Mouse (Mus musculus) hindbrain, embryonic 10.5 days (tissue): Measurements from ENCODE around the gene Kirrel2. TPM values are rescaled to one million over a fixed set of nuclear protein-coding genes. Genes with fewer than 3 reads are reported as not detected.
A peak's percentile ranks its signal among the peaks of the same experiment; 100 is the strongest.

Experiments
- DNase-seq: peaks from one replicate; pipeline ENCODE4 v3.0.0-alpha.2; 2017; ENCODE audit warnings: low spot score
- H3K27ac ChIP-seq: fragments of 300-500 bp; sonication (generic); 2 replicates; pipeline ENCODE4 v1.5.1; 2016; ENCODE audit warnings: mild to moderate bottlenecking, moderate library complexity
- H3K27me3 ChIP-seq: fragments of 300-500 bp; sonication (generic); 2 replicates; pipeline ENCODE4 v1.6.1; 2016; ENCODE audit warnings: mild to moderate bottlenecking; ENCODE audit not compliant: poor library complexity, insufficient read depth, severe bottlenecking
- H3K36me3 ChIP-seq: fragments of 300-500 bp; sonication (generic); 2 replicates; pipeline ENCODE4 v1.6.1; 2016; ENCODE audit warnings: mild to moderate bottlenecking, moderate library complexity
- H3K4me1 ChIP-seq: fragments of 300-500 bp; sonication (generic); replicated peaks from 2 replicates; pipeline ENCODE4 v1.6.1; 2016; ENCODE audit warnings: mild to moderate bottlenecking
- H3K4me3 ChIP-seq: fragments of 300-500 bp; sonication (generic); 2 replicates; pipeline ENCODE4 v1.5.1; 2016; ENCODE audit warnings: mild to moderate bottlenecking, moderate library complexity
- H3K9me3 ChIP-seq: fragments of 300-500 bp; sonication (generic); 2 replicates; pipeline ENCODE4 v1.6.1; 2016; ENCODE audit warnings: mild to moderate bottlenecking, moderate library complexity
- WGBS: fragments of 180-500 bp; shearing (Covaris S2); methylation state at CpG from one replicate; pipeline ENCODE4 v1.1.7; 2016; 5-methylcytosine and 5-hydroxymethylcytosine counted together
- polyA plus RNA-seq: library from polyadenylated mRNA; unstranded; fragments of >200 nt; fragmentation: Nextera tagmentation; extraction: Ambion mirVana; gene quantifications from 2 replicates; pipeline ENCODE4 v1.2.1, GENCODE M21; 2016

Gene Kirrel2
- polyA plus RNA-seq, 1 experiment from 2014 or later = 35.0 TPM

DNA sequence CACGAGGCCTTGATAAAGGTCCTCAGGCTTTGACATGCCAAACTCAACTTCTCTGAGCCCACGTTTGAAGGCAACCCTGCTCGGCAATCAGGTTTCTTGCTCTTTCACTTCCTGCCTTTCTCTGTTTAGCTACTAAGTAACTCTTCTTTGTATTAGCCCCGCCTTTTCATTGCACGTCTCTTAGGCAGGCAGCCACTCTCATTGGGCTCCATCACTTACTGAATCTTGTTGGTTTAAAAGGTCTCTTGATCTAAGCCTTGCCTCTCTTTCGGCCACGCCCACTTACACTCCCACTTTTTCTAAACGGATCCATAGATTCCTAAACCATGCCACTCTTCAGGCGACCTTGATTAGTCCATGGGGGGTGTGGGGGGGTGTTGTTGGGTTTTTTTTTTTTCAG lies 13.8 kb downstream of the Kirrel2 start:
- Histone ChIP-seq H3K27ac (no peak overlapping the region), H3K4me3 (peak overlapping the region; percentile 79), H3K9me3 (peaks cover 21% of the 10 kb centered on the region; the same call in 1 of the 2 replicates), H3K27me3 (peaks cover 73% of the 10 kb centered on the region), H3K36me3 (peaks cover 45% of the 10 kb centered on the region), H3K4me1 (peaks cover 31% of the 10 kb centered on the region)
- WGBS = 23% methylated on average over 9 of the region's 9 CpGs
- DNase-seq = no peak

DNA sequence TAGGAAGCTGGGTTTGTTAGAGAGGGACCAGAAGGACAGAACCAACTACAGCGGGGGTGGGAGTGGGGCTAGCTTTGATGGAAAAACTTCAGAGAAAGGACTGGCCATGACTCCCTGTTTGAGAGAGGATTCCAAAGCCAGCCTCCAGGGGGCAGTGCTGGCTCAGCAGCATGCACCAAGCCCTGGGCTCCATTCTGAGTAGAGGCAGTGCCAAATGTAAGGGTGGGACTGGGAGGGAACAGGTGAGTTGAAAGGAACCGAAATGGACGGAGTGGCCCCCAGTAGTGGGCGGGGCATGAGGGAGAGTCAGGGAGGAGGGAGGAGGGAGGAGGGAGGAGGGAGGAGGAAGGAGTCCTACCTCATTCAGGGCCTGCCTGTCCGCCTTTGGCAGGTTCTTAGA lies 16.8 kb downstream of the Kirrel2 start:
- DNase-seq = peak; percentile 55
- H3K4me1 ChIP-seq = peaks cover 31% of the 10 kb centered on the region
- H3K36me3 ChIP-seq = peaks cover 63% of the 10 kb centered on the region
- H3K27me3 ChIP-seq = peaks cover 81% of the 10 kb centered on the region
- H3K4me3 ChIP-seq = no peak overlapping the region
- no peaks in the 10 kb centered on the region for H3K9me3 ChIP-seq
- 17% methylated on average over 5 of the region's 5 CpGs for whole genome bisulfite sequencing
- no peak overlapping the region for H3K27ac ChIP-seq

DNA sequence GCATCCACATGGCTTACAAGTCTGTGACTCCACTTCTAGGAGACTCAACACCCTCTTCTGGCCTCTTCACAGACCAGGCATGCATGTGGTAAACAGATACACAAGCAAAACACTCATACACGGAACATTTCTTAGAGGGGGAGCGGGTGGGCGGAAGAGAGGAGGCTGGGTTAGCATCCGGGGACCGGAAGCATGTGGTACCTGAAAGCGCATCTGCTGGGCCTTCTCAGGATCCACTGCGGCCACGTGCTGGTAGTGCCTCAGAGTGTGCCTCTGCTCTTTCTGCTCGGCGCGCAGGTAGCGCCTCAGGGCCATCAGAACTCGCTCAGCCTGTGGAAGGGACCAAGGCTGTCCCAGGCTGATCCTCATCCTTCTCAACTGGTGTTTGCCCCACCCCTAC lies 17.8 kb downstream of the Kirrel2 start:
- Histone ChIP-seq H3K4me1 (peaks cover 21% of the 10 kb centered on the region), H3K9me3 (no peaks in the 10 kb centered on the region), H3K27ac (no peak overlapping the region), H3K27me3 (peaks cover 78% of the 10 kb centered on the region), H3K4me3 (no peak overlapping the region), H3K36me3 (peaks cover 73% of the 10 kb centered on the region)
- DNase-seq = no peak
- 78% methylated on average over 13 of the region's 13 CpGs for whole genome bisulfite sequencing

DNA sequence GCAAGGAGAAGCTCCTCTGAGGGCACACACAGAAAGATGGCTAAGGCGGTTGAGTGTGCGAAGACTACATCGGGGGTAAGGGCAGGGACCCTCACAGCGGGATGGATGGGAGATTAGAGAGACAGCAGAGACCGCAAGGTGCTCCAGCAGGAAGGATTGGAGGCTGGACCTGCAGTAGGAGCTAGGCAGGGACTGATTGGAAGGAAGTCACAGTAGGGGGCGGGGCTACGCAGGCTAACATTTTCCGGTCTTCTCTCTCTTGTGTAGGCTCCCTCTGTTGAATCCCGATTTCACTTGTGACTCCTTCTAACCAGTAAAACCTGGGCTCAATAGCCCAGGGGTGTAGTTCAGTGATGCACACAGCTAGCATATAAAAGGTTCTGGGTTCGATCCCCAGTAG lies 20.6 kb downstream of the Kirrel2 start:
- peaks cover 60% of the 10 kb centered on the region for H3K36me3 ChIP-seq
- H3K27me3 ChIP-seq = peaks cover 50% of the 10 kb centered on the region
- 10% methylated on average over 10 of the region's 10 CpGs for WGBS
- H3K27ac ChIP-seq = no peak overlapping the region
- H3K4me1 ChIP-seq = 0 out of 2 replicates have a peak, but pooled peaks cover 3% of the 10 kb centered on the region
- DNase-seq = no peak
- no peaks in the 10 kb centered on the region for H3K9me3 ChIP-seq
- no peak overlapping the region for H3K4me3 ChIP-seq

DNA sequence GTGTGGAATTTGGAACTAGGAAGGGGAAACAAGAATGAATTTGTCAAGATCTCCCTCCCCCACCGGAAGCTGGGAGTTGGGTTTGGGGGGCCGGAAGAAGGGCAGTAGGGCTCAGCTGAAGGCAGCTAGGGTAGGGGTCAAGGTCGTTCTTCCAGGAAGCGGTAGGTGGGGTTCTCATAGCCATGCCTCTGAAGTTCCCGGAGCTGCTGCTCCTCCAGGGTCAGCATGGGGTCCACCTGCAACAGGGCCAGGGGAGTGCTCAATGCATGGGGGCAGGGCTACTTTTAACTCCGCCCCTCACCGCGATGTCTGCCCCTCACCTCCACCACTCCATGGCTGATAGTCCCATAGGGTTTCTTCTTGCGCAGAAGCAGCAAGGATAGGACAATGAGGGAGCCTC lies 22.3 kb downstream of the Kirrel2 start:
- WGBS = 45% methylated on average over 9 of the region's 9 CpGs
- H3K9me3 ChIP-seq = no peaks in the 10 kb centered on the region
- DNase-seq = no peak
- H3K4me3 ChIP-seq = no peak overlapping the region
- H3K4me1 ChIP-seq = 0 out of 2 replicates have a peak, but pooled peaks cover 3% of the 10 kb centered on the region
- no peak overlapping the region for H3K27ac ChIP-seq
- H3K27me3 ChIP-seq = peaks cover 35% of the 10 kb centered on the region
- peaks cover 46% of the 10 kb centered on the region for H3K36me3 ChIP-seq

DNA sequence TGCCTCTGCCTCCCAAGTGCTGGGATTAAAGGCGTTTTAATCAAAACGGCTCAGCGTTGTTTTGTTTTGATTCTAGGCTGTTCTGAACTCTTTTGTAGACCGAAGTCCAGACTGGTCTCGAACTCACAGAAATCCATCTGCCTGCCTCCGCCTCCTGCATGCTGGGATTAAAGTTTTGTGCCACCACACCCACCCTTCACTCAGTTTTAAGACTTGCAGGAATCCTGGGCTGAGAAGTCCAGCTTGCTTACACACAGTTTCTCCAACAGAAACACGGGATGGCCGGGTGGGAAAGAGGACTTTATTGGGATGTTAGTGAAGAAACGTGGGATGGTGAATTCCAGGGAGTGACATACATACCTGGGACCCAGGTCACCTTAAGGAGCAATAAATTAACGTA lies 22.8 kb downstream of the Kirrel2 start:
- 0 out of 2 replicates have a peak, but pooled peaks cover 3% of the 10 kb centered on the region for H3K4me1 ChIP-seq
- H3K9me3 ChIP-seq = no peaks in the 10 kb centered on the region
- WGBS = 70% methylated on average over 10 of the region's 10 CpGs
- H3K27me3 ChIP-seq = peaks cover 30% of the 10 kb centered on the region
- DNase-seq = no peak
- H3K4me3 ChIP-seq = no peak overlapping the region
- H3K36me3 ChIP-seq = peaks cover 41% of the 10 kb centered on the region
- no peak overlapping the region for H3K27ac ChIP-seq

DNA sequence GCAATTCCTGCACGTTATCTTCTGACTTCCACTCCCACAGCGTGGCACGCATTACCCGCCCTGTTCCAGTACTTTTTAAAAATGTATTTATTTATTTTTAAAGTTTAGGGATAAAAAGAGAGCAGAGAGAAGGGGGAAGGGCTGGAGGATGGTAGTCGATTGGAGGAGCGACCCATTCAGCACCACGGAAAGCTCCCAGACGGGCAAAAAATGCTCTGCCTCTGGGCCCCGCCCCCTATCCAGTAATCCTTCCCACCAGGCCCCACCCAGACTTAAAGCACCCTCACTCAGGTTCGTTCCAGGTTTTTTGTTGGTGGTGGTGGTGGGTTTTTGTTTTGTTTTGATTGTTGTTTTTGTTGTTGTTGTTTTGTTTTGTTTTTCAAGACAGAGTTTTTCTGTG lies 23.3 kb downstream of the Kirrel2 start:
- H3K36me3 ChIP-seq = peaks cover 38% of the 10 kb centered on the region
- H3K9me3 ChIP-seq = no peaks in the 10 kb centered on the region
- no peak overlapping the region for H3K4me3 ChIP-seq
- DNase-seq = peak; percentile 49
- 0 out of 2 replicates have a peak, but pooled peaks cover 3% of the 10 kb centered on the region for H3K4me1 ChIP-seq
- 4% methylated on average over 10 of the region's 10 CpGs for WGBS
- no peak overlapping the region for H3K27ac ChIP-seq
- peaks cover 27% of the 10 kb centered on the region for H3K27me3 ChIP-seq

DNA sequence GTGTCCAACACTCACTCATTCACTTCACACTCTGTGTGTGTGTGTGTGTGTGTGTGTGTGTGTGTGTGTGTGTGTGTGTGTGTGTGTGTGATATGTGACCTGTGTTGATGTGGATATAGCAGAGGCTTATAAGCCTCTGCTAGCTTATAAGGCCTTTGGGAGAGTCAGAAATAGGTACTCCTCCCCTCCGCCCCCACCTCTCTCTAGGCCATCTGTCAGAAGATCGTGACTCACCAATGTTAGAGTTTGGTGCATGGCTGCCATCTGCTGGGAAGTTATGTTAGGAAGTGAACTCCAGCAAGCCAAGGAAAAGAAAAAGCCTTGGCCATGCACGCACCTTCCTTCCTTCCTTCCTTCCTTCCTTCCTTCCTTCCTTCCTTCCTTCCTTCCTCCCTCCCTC lies 25.7 kb downstream of the Kirrel2 start:
- 11% methylated on average over 3 of the region's 3 CpGs for WGBS
- H3K27me3 ChIP-seq = peaks cover 18% of the 10 kb centered on the region
- peak; percentile 47 for DNase-seq
- H3K36me3 ChIP-seq = peaks cover 29% of the 10 kb centered on the region
- H3K9me3 ChIP-seq = no peaks in the 10 kb centered on the region
- H3K4me3 ChIP-seq = no peak overlapping the region
- 0 out of 2 replicates have a peak, but pooled peaks cover 1% of the 10 kb centered on the region for H3K4me1 ChIP-seq
- H3K27ac ChIP-seq = no peak overlapping the region

DNA sequence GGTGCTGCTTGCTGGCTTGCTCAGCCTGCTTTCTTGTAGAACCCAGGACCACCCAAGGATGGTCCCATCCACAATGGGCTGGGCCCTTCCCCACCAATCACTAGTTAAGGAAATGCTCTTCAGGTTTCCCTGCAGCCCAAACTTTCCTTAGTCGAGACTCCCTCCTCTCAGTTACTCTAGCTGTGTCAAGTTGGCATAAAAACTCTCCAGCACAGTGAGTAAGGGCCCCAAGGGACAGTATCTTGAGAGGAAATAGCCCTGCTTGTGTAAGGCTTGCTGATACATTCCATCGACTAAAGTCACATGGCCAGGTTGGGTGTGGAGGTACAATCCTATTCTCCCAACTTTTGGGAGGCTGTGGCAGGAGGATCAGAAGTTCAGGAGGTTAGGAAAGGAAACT lies 27.3 kb downstream of the Kirrel2 start:
- DNase-seq = no peak
- Histone ChIP-seq H3K4me3 (no peak overlapping the region), H3K27ac (no peak overlapping the region), H3K27me3 (peaks cover 2% of the 10 kb centered on the region), H3K4me1 (no peaks in the 10 kb centered on the region), H3K9me3 (no peaks in the 10 kb centered on the region), H3K36me3 (peaks cover 26% of the 10 kb centered on the region)
- 66% methylated on average over 2 of the region's 2 CpGs for WGBS

DNA sequence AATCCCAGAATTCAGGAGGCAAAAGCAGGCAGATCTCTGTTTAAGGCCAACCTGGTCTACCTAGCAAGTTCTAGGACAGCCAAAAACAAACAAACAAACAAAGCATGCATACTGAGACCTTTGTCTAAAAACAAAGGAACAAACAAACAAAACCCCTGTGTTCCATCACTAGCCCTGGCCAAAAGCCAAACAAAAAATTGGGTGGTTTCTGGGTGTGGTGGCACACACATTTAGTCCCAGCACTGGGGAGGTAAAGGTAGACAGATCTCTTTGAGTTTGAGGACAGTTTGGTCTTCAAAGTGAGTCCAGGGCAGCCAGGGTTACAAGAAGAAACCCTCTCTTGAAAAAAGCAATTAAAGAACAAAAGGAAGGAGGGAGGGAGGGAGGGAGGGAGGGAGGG lies 28.2 kb downstream of the Kirrel2 start:
- Histone ChIP-seq H3K9me3 (no peaks in the 10 kb centered on the region), H3K27me3 (no peaks in the 10 kb centered on the region), H3K4me1 (no peaks in the 10 kb centered on the region), H3K27ac (no peak overlapping the region), H3K4me3 (no peak overlapping the region), H3K36me3 (peaks cover 22% of the 10 kb centered on the region)
- DNase-seq = no peak

DNA sequence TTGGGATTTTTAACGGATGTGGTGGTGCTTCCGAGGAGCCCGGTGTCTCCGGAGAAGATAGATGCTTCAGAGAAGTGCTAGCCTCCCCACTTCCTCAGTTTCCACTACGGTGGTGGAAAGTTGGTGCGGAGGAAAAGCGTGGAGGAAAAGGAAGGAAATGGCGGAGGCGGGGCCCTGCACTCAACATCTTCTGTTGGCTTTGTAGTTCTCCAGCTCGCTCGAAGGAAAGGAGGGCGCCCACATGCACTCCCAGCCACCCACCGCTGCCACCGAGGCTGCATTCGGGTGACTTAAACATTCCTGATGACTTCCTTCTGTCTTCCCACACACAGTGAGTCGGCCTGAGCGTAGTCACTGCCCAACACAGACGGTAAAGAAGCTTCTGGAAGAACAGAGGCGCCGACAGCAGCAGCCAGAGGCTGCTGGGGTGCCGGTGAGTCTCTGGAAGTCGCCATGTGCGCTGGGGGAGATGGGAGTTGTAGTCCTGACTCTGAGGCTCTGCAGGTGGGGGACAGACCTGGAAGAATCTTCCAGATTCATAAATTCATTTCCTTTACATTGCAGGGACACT lies 34.3 kb downstream of the Kirrel2 start:
- WGBS = 47% methylated on average over 23 of the region's 23 CpGs
- Histone ChIP-seq H3K36me3 (peaks cover 26% of the 10 kb centered on the region), H3K27me3 (peaks cover 41% of the 10 kb centered on the region), H3K27ac (0 out of 2 replicates have a peak overlapping the region, but pooled peaks have one; percentile 80), H3K9me3 (no peaks in the 10 kb centered on the region), H3K4me3 (peak overlapping the region; percentile 66), H3K4me1 (peaks cover 24% of the 10 kb centered on the region)
- no peak for DNase-seq

DNA sequence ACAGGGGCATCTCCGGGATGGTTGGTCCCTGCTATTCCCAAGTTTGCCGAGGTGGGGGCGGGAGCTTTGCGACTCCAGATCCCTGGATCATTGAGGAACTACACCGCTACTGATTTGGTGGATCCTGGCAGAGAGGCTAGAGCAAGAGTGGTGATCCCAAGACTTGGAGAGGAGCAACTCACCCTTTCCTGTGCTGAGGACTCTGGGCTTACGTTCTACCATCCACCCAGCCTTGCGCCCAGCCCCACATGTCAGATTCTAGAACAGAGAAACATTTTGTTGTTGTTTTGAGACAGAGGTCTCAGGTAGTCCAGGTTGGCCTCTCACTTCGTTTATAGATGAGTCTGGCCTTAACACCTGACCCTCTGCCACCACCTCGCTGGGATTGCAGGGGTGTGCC lies 34.9 kb downstream of the Kirrel2 start:
- H3K27ac ChIP-seq = peak overlapping the region; percentile 80
- WGBS = 15% methylated on average over 9 of the region's 9 CpGs
- DNase-seq = no peak

DNA sequence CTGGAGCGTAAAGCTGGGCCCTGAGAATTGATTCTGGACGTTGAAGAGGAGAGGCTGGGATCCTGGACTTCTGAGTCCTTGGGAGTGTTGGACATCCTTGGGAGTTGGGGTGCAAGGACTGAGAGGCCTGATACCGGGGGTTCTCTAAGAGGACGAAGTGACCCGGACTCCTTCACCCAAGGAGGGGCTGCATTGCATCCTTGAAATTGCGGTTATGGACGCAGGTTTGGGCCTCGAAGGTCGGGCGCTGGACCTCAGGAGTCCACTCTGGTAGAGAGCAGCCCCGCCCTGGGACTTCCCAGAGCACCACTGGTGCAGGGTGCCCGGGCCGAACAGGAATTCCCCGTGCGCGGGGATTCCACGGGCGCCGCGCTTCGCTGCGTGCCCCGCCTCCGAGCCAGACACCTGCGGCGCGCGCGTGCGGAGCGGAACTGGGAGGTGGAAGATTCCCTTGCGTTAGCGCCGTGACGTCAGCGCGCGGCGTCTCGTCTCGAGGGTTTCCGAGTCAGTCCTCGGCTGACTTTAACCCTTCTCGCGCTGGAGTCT lies 35.5 kb downstream of the Kirrel2 start:
- peak; percentile 87 for DNase-seq
- under 1% methylated on average over 45 of the region's 45 CpGs for WGBS
- Histone ChIP-seq H3K27me3 (peaks cover 41% of the 10 kb centered on the region), H3K27ac (peak overlapping the region; percentile 80), H3K36me3 (peaks cover 20% of the 10 kb centered on the region), H3K9me3 (no peaks in the 10 kb centered on the region), H3K4me3 (peak overlapping the region; percentile 66), H3K4me1 (peaks cover 24% of the 10 kb centered on the region)

More for the DNA sequence above, 34.9 kb downstream of the Kirrel2 start:
- peaks cover 41% of the 10 kb centered on the region for H3K27me3 ChIP-seq
- peaks cover 24% of the 10 kb centered on the region for H3K4me1 ChIP-seq
- no peaks in the 10 kb centered on the region for H3K9me3 ChIP-seq
- peak overlapping the region; percentile 66 for H3K4me3 ChIP-seq
- H3K36me3 ChIP-seq = peaks cover 26% of the 10 kb centered on the region
